Mouse (Mus musculus) neural tube, embryonic 15.5 days (tissue): Measurements from ENCODE around the gene Clic4. TPM values are rescaled to one million over a fixed set of nuclear protein-coding genes. Genes with fewer than 3 reads are reported as not detected.

Experiments used
- ATAC-seq: fragments of 200-750 bp; cut with Nextera tagmentation; 2 replicates; pipeline ENCODE4 v1.8.0; 2017; ENCODE audit warnings: mild to moderate bottlenecking, moderate TSS enrichment, moderate library complexity; ENCODE audit not compliant: low FRiP score
- H3K27ac ChIP-seq: fragments of 300-500 bp; sonication (generic); replicated peaks from 2 replicates; pipeline ENCODE4 v1.5.1; 2015; ENCODE audit warnings: mild to moderate bottlenecking, inconsistent platforms
- H3K27me3 ChIP-seq: fragments of 300-500 bp; sonication (generic); replicated peaks from 2 replicates; pipeline ENCODE4 v1.6.1; 2015; ENCODE audit warnings: inconsistent platforms
- H3K36me3 ChIP-seq: fragments of 300-500 bp; sonication (generic); 2 replicates; pipeline ENCODE4 v1.6.1; 2015; ENCODE audit warnings: inconsistent platforms
- H3K4me1 ChIP-seq: fragments of 300-500 bp; sonication (generic); 2 replicates; pipeline ENCODE4 v1.6.1; 2015; ENCODE audit warnings: inconsistent platforms
- H3K4me2 ChIP-seq: fragments of 300-500 bp; sonication (generic); 2 replicates; pipeline ENCODE4 v1.6.1; 2015; ENCODE audit warnings: inconsistent platforms, mild to moderate bottlenecking, moderate library complexity
- H3K4me3 ChIP-seq: fragments of 300-500 bp; sonication (generic); replicated peaks from 2 replicates; pipeline ENCODE4 v1.5.1; 2015; ENCODE audit warnings: mild to moderate bottlenecking, inconsistent platforms
- H3K9ac ChIP-seq: fragments of 300-500 bp; sonication (generic); replicated peaks from 2 replicates; pipeline ENCODE4 v1.6.1; 2015; ENCODE audit warnings: mild to moderate bottlenecking, inconsistent platforms
- H3K9me3 ChIP-seq: fragments of 300-500 bp; sonication (generic); replicated peaks from 2 replicates; pipeline ENCODE4 v1.6.1; 2016; ENCODE audit warnings: inconsistent platforms
- WGBS: fragments of 180-500 bp; shearing (Covaris S2); methylation state at CpG from one replicate; pipeline ENCODE4 v1.1.7; 2015; ENCODE audit warnings: mixed read lengths; 5-methylcytosine and 5-hydroxymethylcytosine counted together
- polyA plus RNA-seq: library from polyadenylated mRNA; unstranded; fragments of >200 nt; fragmentation: Nextera tagmentation; extraction: Ambion mirVana; gene quantifications from 2 replicates; pipeline ENCODE4 v1.2.1, GENCODE M21; 2015

Gene Clic4
- polyA plus RNA-seq, 1 experiment from 2014 or later, result 45.3 TPM

DNA sequence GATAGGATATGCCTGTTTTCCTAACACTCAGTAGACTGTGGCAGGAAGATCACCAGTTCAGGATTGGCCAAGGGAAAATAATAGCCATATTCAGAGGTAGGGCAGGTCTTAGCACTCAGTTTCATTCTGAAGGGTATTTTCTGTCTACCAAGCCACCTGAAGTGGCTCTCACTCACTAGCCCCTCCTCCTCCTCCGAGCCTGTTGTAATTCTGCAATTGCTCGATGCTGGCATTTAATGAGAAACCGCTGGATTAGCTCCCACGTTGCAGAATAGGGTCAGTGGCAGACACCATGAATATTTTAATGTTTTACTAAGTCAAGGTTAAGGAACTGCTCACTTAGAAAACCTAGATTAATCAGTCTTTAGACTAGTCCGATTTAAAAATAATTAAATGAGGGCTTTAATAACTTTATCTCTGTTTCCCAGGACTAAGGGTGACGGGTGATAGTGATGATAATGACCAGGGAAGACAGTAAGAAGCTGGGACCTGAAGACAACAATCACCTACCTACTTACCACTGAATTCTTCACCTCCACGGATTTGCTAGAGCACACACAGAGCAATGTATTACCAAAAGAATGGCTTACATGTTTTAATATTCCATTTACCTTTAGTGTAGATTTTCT lies 29.6 kb downstream of the Clic4 start:
- Histone ChIP-seq H3K27ac (no peak overlapping the region), H3K27me3 (no peaks in the 10 kb centered on the region), H3K9me3 (no peaks in the 10 kb centered on the region), H3K4me1 (peaks cover 45% of the 10 kb centered on the region), H3K4me2 (no peak overlapping the region), H3K36me3 (no peaks in the 10 kb centered on the region), H3K4me3 (no peak overlapping the region), H3K9ac (no peak overlapping the region)
- ATAC-seq, result no peak
- 70% methylated on average over 7 of the region's 7 CpGs for WGBS

DNA sequence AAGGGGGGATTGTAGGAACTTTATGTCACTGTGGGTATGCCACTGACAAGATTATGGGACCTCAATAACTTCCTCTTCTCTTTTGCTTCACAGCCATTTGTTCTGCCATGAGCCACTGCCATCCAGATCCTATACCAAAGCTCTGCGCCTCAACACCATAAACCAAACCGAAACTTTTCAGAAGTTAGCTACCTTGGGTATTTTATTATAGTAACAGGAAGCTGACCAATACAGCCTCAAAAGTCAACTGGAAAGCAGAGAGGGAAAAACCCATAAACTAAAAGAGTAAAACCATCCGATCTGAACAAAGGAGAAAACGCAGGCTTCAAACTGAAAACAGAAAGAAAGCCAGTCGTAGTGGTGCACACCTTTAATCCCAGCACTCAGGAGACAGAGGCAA lies 30.2 kb downstream of the Clic4 start:
- no peak overlapping the region for H3K27ac ChIP-seq
- WGBS, result 88% methylated on average over 5 of the region's 5 CpGs
- H3K9ac ChIP-seq, result no peak overlapping the region
- H3K36me3 ChIP-seq, result no peaks in the 10 kb centered on the region
- no peaks in the 10 kb centered on the region for H3K27me3 ChIP-seq
- peaks cover 38% of the 10 kb centered on the region for H3K4me1 ChIP-seq
- H3K4me3 ChIP-seq, result no peak overlapping the region
- H3K9me3 ChIP-seq, result no peaks in the 10 kb centered on the region
- no peak for ATAC-seq
- no peak overlapping the region for H3K4me2 ChIP-seq

DNA sequence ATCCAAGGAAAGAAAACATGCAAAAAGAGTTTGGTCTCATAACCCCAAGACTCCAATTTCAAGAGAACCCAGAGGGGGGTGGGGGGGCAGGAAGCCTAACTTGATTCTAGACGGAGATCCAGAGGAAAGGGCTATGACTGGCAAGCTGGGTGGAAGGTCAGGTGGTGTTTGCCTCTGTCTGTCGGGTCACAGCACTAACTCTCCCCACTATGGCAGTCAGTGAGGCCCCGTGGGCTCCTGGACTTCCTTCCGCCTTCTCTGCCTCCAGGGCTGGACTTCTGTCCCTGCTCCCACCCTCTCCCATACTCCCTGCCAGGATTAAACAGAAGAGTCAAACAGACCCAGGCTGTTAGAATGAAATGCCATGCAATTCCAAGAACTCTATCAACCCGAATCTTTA lies 30.9 kb downstream of the Clic4 start:
- Histone ChIP-seq H3K36me3 (no peaks in the 10 kb centered on the region), H3K9me3 (no peaks in the 10 kb centered on the region), H3K4me2 (no peak overlapping the region), H3K4me1 (peaks cover 31% of the 10 kb centered on the region), H3K27me3 (no peaks in the 10 kb centered on the region), H3K4me3 (no peak overlapping the region), H3K27ac (no peak overlapping the region; the same call in 1 of the 2 replicates), H3K9ac (no peak overlapping the region)
- 50% methylated on average over 5 of the region's 5 CpGs for WGBS
- ATAC-seq, result no peak

DNA sequence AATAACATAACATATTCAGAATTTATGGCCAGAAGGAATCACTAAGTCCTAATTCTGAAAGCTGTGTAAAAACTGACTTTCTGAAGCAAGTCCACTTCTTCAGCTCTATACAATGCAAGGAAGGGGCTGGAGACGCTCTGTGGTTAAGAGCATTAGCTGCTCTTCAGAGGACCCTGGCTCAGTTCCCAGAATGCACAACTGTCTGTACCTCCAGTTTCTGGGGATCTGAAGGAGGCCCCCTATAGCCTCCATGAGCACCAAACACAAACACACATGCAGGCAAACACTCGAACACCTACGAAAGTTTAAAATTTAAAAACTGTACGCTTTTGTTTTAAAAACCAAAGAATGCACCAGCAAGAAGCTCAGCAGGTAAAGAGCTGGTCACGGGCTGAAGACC lies 31.5 kb downstream of the Clic4 start:
- Histone ChIP-seq H3K4me2 (no peak overlapping the region), H3K4me3 (no peak overlapping the region), H3K27me3 (no peaks in the 10 kb centered on the region), H3K27ac (no peak overlapping the region), H3K9me3 (no peaks in the 10 kb centered on the region), H3K36me3 (no peaks in the 10 kb centered on the region), H3K9ac (no peak overlapping the region), H3K4me1 (peaks cover 33% of the 10 kb centered on the region)
- ATAC-seq, result no peak
- 75% methylated on average over 5 of the region's 5 CpGs for WGBS

DNA sequence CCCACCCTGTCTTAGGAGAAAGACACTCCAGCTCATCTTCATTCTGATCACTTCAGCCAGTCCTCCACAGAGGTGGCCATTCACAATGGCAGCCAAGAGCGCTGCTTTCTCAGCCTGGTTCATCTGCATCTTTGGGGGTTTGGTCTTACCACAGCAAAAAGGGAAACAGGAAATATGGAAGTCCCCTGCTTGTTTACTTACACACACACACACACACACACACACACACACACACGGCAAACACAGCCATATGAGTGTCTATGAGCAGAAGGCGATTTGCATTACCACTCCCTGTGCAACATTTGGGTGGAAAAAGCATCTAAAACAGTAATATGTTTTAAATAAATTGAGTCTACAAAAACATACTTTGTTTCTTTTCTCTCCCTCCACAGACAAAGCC lies 32.3 kb downstream of the Clic4 start:
- Histone ChIP-seq H3K4me1 (peaks cover 40% of the 10 kb centered on the region), H3K9ac (no peak overlapping the region), H3K4me3 (no peak overlapping the region), H3K4me2 (no peak overlapping the region), H3K27ac (peak overlapping the region; percentile 14; the same call in 1 of the 2 replicates), H3K9me3 (no peaks in the 10 kb centered on the region), H3K27me3 (no peaks in the 10 kb centered on the region), H3K36me3 (no peaks in the 10 kb centered on the region)
- 72% methylated on average over 3 of the region's 3 CpGs for WGBS
- ATAC-seq, result no peak

DNA sequence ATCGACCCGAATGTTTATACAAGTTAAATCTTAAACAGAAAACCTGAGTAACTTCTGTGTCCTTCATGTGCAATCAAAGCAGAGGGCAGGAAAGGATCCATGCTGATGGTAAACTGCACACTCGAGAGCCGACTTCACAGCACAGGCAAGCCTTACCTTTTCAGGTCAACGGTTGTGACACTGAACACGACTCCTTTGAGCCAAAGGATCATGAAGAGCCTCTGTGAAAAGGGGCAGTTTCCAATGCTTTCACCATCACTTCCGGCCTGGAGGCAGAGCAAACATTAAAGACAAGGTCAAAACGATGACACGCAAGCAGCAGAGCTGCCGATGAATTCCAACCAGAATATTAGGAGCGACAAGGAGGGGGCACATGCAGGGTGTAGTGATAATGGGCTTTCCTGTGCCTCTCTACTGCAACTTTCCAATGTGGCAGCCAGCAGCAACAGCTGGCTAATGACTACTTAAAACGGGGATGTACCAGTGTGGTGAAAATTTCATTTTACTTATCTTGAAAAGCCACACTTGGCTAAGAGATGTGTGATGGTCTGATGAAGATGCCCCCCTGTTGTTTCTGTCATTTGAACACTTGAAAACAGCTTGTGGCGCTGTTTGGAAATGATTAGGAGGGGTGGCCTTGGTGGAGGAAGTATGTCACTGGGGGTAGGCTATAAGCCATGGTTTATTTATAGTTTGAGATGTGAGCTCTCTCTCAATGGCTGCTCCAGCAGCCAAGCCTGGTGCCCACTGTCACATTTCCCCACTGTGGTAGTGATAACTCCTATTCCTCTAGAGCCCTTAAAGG lies 33.7 kb downstream of the Clic4 start:
- Histone ChIP-seq H3K9ac (no peak overlapping the region), H3K4me3 (no peak overlapping the region), H3K9me3 (no peaks in the 10 kb centered on the region), H3K27me3 (no peaks in the 10 kb centered on the region), H3K27ac (peak overlapping the region; percentile 43), H3K4me1 (peaks cover 40% of the 10 kb centered on the region), H3K4me2 (no peak overlapping the region), H3K36me3 (no peaks in the 10 kb centered on the region)
- peak; percentile 35; the same call in 1 of the 2 replicates for ATAC-seq
- WGBS, result 75% methylated on average over 13 of the region's 13 CpGs

DNA sequence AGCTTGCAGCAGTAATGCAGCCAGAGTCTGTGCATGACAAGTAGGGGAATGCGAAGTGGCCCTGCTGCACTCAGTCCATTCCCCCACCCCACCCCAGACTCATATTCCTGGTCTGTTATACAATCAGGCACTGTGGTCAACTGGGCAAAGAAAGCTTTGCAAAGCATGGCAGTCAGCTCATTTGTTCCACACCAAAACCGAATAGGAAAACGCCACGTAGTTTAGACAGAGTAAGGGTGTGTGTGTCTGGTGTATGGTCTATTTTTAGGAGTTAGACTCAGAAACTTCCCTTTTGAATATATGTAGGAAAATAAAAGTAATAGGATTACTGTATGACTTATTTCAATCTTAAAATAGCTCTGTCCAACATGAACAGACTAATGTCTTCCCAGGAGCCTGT lies 36.0 kb downstream of the Clic4 start:
- WGBS, result 93% methylated on average over 4 of the region's 4 CpGs
- no peak for ATAC-seq

DNA sequence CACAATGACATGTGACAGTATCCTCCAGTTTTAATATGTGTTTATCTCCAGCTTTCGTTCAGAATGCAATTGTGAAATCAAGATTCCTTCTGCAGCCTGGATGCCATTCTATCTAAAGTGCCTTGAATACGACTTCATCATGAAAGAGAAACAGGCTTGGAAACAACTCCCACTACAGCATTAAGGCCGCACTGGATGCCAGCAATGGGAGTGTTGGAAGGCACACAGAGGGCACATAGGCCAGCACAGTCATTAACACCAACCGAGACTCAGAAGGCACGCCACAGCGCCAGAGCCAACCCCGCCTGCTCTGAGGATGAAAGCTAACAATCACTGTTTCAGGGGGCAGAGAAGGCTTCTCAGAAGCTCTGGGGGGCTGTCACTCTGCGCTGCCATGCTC lies 37.1 kb downstream of the Clic4 start:
- no peak overlapping the region for H3K4me2 ChIP-seq
- no peak for ATAC-seq
- peaks cover 32% of the 10 kb centered on the region for H3K4me1 ChIP-seq
- H3K9ac ChIP-seq, result no peak overlapping the region
- no peak overlapping the region for H3K4me3 ChIP-seq
- no peaks in the 10 kb centered on the region for H3K27me3 ChIP-seq
- no peaks in the 10 kb centered on the region for H3K36me3 ChIP-seq
- WGBS, result 60% methylated on average over 8 of the region's 8 CpGs
- no peak overlapping the region for H3K27ac ChIP-seq
- no peaks in the 10 kb centered on the region for H3K9me3 ChIP-seq

More for the DNA sequence above, 36.0 kb downstream of the Clic4 start:
- Histone ChIP-seq H3K4me2 (no peak overlapping the region), H3K36me3 (no peaks in the 10 kb centered on the region), H3K9ac (no peak overlapping the region), H3K4me1 (peaks cover 39% of the 10 kb centered on the region), H3K27me3 (no peaks in the 10 kb centered on the region), H3K4me3 (no peak overlapping the region), H3K27ac (no peak overlapping the region), H3K9me3 (no peaks in the 10 kb centered on the region)

DNA sequence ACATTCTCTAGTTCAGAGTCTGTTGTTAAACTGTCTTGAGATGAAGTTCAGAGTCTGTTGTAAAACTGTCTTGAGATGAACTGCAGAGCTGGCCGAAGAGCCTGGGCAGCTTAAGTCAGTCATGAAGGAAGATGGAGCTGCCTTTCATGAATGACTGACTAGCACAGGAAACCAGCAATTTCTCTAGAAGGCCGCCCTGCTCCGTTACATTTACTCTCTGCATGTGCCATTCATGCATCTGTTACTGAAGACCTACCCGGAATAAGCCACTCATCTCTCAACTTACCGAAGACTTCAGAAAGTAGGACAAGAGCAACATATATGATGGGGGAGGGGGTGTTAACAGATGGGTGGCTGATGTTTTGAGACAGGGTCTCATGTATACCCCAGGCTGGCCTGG lies 40.1 kb downstream of the Clic4 start:
- Histone ChIP-seq H3K36me3 (no peaks in the 10 kb centered on the region), H3K4me3 (no peak overlapping the region), H3K4me1 (peaks cover 14% of the 10 kb centered on the region), H3K4me2 (no peak overlapping the region), H3K27ac (no peak overlapping the region), H3K27me3 (no peaks in the 10 kb centered on the region), H3K9ac (no peak overlapping the region), H3K9me3 (no peaks in the 10 kb centered on the region)
- WGBS, result 86% methylated on average over 5 of the region's 5 CpGs
- no peak for ATAC-seq

DNA sequence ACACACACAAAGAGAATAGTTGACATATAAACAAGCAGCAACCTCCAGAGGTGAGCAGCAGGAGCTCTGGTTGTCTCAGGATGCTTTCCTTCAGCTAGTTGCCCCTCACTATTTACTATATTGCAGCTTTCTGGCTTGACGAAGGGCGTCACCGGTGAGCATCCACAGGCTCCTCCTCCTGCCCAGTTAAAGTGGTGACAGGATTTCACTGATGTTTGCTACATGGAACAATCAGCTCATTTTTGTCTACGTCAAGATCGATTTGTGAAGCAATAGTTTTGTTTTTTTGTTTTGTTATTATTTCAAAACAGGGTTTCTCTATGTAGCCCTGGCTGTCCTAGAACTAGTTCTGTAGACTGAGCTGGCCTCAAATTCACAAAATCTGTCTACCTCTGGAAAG lies 41.1 kb downstream of the Clic4 start:
- Histone ChIP-seq H3K4me3 (no peak overlapping the region), H3K9ac (no peak overlapping the region), H3K27ac (no peak overlapping the region), H3K36me3 (no peaks in the 10 kb centered on the region), H3K4me1 (peaks cover 14% of the 10 kb centered on the region), H3K4me2 (no peak overlapping the region), H3K27me3 (no peaks in the 10 kb centered on the region), H3K9me3 (no peaks in the 10 kb centered on the region)
- no peak for ATAC-seq
- 79% methylated on average over 5 of the region's 5 CpGs for WGBS

DNA sequence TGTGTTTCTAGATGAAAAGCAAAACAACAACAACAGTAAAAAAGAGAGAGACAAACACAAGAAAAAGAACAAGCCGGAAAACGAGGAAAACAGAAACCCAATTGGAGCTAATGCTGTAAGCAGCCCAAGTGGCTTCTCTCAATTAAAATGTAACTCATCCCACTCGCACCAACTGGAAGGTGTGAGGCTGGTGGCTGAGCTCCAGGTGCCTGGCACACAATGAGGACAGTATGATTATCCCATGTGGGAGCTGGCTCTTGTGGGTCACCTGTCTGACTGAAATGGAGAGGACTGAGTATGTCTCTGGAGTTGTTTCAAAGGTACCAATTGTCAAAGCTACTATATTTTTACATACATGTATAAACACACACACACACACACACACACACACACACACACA lies 41.5 kb downstream of the Clic4 start:
- ATAC-seq, result no peak
- peaks cover 12% of the 10 kb centered on the region for H3K4me1 ChIP-seq
- H3K9me3 ChIP-seq, result no peaks in the 10 kb centered on the region
- H3K27ac ChIP-seq, result no peak overlapping the region; the same call in 1 of the 2 replicates
- no peaks in the 10 kb centered on the region for H3K36me3 ChIP-seq
- H3K4me2 ChIP-seq, result no peak overlapping the region
- H3K4me3 ChIP-seq, result no peak overlapping the region
- H3K9ac ChIP-seq, result no peak overlapping the region
- WGBS, result 77% methylated on average over 3 of the region's 3 CpGs
- H3K27me3 ChIP-seq, result no peaks in the 10 kb centered on the region

DNA sequence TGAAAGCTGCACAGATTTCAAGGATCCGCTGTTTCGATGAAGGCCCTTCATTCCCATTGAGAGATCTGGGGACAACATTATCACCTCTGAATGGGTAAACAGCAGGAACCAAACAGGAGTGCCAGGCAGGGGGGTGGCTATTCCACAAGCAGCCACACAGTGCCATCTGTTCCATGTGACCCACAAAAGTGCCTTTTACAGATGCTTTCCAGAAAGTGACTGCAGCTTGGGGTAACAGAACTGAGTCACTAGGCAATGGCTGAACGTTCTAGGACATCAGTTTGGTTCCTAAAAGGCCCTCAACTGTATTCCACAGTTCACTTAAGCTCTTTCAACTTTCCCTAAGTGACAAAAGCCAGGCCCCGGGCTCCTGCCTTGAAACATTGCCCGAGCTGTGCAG lies 42.0 kb downstream of the Clic4 start:
- 58% methylated on average over 5 of the region's 5 CpGs for WGBS
- Histone ChIP-seq H3K4me1 (peaks cover 7% of the 10 kb centered on the region), H3K9me3 (no peaks in the 10 kb centered on the region), H3K9ac (no peak overlapping the region), H3K36me3 (no peaks in the 10 kb centered on the region), H3K4me2 (no peak overlapping the region), H3K27ac (no peak overlapping the region; the same call in 1 of the 2 replicates), H3K4me3 (no peak overlapping the region), H3K27me3 (no peaks in the 10 kb centered on the region)
- no peak for ATAC-seq
